Mouse (Mus musculus) spleen, postnatal 14 days (tissue): ENCODE data around the gene Sfxn5.
A peak's percentile ranks its signal among the peaks of the same experiment; 100 is the strongest.

Experiments
- DNase-seq, 2 experiments: peaks; one replicate each; pipeline ENCODE4 v3.0.0; 2021 to 2022; ENCODE audit warnings: low spot score in 2 of 2

Gene Sfxn5

GRCm38 (mm10) chr6:85333000-85333669, at the start of gene Sfxn5:
TSS of gene Sfxn5 (minus strand) at chr6:85333422.
- DNase-seq: peak; percentile 83 to 91

- no peak for DNase-seq
Observed at GRCm38 (mm10) chr6:85382791-85383190, 49.6 kb upstream of the Sfxn5 start.

- DNase-seq: no peak
Observed at GRCm38 (mm10) chr6:85381648-85382020, 48.4 kb upstream of the Sfxn5 start.

- no peak for DNase-seq
Observed at GRCm38 (mm10) chr6:85380901-85381647, 47.9 kb upstream of the Sfxn5 start.

- peak; percentile 26 to 40 for DNase-seq
Observed at GRCm38 (mm10) chr6:85380201-85380900, 47.1 kb upstream of the Sfxn5 start.

- DNase-seq: no peak
Observed at GRCm38 (mm10) chr6:85378629-85379028, 45.4 kb upstream of the Sfxn5 start.

- DNase-seq: no peak
Observed at GRCm38 (mm10) chr6:85377876-85378275, 44.7 kb upstream of the Sfxn5 start.

- DNase-seq: no peak
Observed at GRCm38 (mm10) chr6:85377066-85377734, 44.0 kb upstream of the Sfxn5 start.

- DNase-seq: peak; percentile 91 to 94
Observed at GRCm38 (mm10) chr6:85374734-85375114, 41.5 kb upstream of the Sfxn5 start.

- peak in 1 of 2 experiments; percentile 4 for DNase-seq
Observed at GRCm38 (mm10) chr6:85373951-85374733, 40.9 kb upstream of the Sfxn5 start, which contains the start of gene Rab11fip5. TSS of gene Rab11fip5 (minus strand) at chr6:85374634.

- DNase-seq: no peak
Observed at GRCm38 (mm10) chr6:85373066-85373860, 40.0 kb upstream of the Sfxn5 start.

- DNase-seq: no peak
Observed at GRCm38 (mm10) chr6:85372496-85372895, 39.3 kb upstream of the Sfxn5 start.

GRCm38 (mm10) chr6:85371859-85372405, 38.7 kb upstream of the Sfxn5 start:
- DNase-seq: no peak

- DNase-seq: no peak
Observed at GRCm38 (mm10) chr6:85370666-85371430, 37.6 kb upstream of the Sfxn5 start.

- no peak for DNase-seq
Observed at GRCm38 (mm10) chr6:85370041-85370440, 36.8 kb upstream of the Sfxn5 start.

- DNase-seq: no peak
Observed at GRCm38 (mm10) chr6:85369181-85369860, 36.1 kb upstream of the Sfxn5 start.

GRCm38 (mm10) chr6:85368722-85369121, 35.5 kb upstream of the Sfxn5 start:
- DNase-seq: no peak

GRCm38 (mm10) chr6:85368166-85368565, 34.9 kb upstream of the Sfxn5 start:
- DNase-seq: no peak

- DNase-seq: no peak
Observed at GRCm38 (mm10) chr6:85366387-85366786, 33.2 kb upstream of the Sfxn5 start.
